Mouse (Mus musculus): ENCODE measurements at regions not wholly inside any gene's neighbourhood (a gene's known extent, or its start where the extent isn't known, plus 50 kb on each side); places are given as distances from the start of the nearest gene placed in this dataset.
A peak's percentile ranks its signal among the peaks of the same experiment; 100 is the strongest.

DNA sequence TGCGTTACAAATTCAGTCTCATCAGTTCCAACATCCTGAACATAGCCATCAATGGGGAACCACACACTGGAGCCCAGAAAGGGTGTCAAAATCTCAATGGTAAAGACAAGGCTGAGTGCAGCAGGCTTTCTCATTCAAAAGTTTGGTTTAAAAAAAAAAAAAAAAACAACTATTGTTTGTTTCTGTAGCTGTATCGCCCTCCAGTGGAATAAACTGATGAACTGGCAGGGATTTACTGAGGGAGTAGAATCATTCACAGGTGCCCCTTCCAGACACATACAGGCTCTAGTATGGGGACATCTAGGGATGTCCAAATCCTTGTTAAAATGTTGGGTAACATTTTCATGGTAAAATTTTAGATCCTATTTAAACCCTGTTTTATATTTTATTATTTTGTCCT is 361.6 kb upstream of the Lmcd1 start:
- peak; percentile 13 for DNase-seq (ENCODE audit: low spot score)

DNA sequence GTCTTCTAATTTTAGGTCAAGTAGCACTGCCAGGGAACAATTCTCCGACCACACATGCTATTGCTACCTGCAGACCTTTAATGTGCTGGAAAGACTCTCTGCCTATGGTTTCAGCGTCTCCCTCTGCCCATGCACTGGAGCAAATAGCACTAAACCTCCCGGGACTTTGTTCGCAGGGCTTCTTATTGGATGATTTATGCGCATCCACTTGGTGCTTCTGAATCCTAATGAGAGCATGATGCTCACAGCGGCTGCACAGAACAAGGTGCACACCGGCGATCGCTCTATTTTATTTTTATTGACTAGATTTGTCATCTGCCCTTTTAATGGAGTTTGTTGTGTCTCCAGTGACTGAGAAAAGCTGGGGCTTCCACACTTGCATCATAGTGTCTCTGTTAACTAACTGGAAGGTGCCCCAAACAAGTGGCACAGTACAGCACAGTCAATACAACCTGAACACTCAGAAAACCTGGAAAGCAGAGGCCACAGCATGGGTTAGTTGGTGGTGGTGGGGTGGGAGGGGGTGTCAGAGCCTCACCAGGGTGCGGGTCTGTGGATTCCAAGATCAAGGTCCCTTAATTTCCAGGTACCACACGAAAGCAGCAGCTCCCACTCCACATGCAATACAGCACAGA is 359.7 kb upstream of the Lmcd1 start:
- no peak for DNase-seq (ENCODE audit: low spot score)

DNA sequence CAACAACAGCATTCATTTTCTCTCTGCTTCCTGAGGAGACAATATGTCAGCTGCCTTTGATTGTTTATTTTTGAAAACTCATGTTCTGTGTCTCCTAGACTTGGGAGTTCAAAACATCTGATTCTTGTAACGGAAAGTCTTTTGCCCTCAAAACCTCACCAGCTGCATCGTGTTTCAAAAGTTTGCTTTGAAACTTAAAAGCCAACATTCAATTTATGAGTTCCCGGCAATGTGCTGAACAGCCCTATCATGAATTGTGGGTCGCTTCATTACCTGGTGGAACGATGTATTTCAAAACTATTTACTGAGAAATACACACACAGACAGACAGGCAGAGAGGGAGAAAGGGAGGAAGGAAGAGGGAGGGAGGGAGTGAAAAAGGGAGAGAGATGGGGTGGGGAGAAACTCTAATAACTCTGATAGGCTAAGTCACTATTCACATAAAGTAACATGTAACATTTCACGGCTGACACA is 356.3 kb upstream of the Lmcd1 start:
- DNase-seq (ENCODE audit: low spot score): no peak

DNA sequence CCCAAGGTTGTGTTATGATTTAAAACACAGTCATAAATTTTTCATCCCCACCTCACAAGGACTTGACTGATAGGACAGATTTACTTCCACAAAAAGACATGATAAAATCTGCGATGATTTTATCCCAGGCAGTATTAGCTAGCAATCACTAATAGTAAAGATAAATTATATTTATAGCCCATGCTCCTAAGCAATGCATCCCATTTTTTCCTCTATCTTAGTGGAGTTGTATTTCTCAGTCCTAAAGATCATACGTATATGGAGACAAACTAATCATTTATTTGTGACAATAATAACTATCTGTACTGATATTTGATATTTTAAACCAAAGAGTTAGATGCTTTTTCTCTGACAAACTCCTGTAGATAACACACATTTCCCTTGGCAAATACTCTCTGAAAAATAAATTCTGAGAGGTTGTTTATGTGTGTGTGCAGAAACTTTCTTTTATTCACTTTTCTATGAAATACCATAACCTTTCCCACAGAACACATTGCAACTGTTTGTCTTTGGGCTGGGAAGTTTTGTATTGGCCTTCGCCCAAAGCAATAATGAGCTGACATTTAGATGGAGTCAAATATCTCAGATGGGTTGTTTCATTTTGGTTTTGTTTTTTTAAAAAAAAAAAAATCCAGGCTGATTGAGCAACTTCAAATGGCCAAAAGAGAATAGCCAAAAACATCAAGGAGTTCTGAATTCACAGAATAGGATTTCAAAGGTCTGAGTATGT is 355.5 kb upstream of the Lmcd1 start:
- DNase-seq (ENCODE audit: low spot score): no peak

DNA sequence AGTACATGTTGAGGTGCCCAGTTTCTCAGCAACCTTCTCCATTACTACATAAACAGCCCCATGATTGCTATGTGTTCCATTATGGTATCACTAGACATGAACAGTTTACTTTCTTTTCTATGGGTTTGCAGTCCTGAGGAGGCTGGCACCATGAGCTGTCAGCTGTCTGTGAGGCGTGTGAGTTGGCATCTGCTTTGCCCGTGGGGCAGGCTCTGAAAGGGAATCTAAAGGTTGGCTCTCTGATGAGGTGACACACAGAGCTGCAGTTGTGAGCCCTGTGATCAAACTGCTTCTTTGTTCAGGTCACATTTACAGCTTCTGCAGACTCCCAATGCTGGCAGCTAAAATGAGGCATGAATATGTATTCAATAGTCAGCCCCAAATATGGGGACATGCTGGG is 341.0 kb upstream of the Lmcd1 start:
- no peak for DNase-seq (ENCODE audit: low spot score)

DNA sequence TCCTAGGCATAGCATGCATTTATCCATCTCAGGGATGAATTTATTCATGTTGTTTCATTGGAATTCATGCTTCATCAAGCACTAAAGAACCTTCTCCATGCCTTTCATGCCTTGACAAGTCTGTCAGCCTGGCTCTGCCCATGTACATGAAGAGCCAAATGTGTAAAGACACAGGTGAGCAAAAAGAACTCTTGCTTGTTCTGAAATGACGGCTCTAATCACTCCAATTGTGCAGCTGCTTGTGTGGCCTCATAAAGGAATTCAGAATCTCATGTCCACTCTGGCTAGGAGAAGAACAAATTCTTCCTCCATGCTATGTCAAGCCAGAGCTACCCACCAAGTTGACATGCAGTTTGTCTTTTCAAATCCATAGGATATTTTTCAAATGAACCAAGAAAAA is 319.2 kb upstream of the Lmcd1 start:
- DNase-seq (ENCODE audit: low spot score): no peak

DNA sequence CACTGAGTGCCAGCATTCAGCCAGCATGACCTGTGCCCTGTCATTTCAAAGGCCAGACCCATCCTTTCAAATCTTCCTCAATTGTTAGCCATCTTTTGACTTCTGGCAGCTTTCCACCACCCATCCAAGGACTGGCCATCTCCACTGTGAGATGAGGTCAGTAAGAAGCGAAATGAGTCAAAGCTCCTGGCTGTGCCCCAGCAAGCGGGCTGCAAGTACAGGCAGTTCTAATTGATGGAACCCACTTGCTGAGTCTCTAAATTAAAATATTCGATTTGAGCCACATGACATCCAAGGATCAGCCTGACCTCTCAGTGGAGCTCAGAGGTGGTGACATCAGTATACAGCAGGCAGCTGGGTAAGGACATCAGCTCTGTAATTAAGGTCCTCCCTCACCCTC is 307.8 kb upstream of the Lmcd1 start:
- no peak for DNase-seq (ENCODE audit: low spot score)

DNA sequence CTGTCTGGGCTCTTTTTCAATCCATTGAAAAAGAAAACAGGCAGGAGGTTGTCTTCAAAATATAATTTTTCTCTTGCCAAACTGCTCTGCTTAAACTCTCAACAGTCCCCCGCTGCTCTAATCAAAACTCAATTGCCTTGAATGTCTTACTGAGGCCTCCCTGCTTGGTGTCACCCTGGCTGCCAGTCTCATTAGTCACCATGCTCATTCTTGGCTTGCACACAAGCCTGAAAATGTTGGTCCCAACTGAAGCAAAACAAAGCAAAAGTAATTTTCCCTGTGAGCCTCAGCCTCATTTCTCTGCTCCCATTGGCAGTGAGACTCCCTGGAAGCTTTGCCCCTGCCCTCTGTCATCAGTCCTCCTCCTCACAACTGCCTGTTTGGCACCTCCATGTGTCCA is 288.1 kb upstream of the Lmcd1 start:
- no peak for DNase-seq (ENCODE audit: low spot score)

DNA sequence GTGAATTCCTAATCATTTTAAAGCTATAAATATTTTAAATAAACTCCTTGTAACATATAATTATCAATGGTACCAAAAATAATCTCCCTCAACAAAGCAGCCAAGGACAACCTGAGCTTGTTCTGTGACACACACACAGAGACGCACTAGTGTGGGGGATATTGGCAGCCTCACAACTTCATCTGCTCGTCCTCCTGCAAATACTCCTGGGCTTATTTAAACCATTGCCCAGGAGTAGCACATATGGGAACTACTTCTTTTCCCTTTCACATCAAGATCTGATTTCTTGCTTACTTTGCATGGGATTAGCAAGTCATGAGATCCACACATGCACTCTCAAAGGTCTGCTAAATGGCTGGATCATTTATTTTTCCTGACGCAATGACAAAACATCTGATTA is 277.7 kb upstream of the Lmcd1 start:
- no peak for DNase-seq (ENCODE audit: low spot score)

DNA sequence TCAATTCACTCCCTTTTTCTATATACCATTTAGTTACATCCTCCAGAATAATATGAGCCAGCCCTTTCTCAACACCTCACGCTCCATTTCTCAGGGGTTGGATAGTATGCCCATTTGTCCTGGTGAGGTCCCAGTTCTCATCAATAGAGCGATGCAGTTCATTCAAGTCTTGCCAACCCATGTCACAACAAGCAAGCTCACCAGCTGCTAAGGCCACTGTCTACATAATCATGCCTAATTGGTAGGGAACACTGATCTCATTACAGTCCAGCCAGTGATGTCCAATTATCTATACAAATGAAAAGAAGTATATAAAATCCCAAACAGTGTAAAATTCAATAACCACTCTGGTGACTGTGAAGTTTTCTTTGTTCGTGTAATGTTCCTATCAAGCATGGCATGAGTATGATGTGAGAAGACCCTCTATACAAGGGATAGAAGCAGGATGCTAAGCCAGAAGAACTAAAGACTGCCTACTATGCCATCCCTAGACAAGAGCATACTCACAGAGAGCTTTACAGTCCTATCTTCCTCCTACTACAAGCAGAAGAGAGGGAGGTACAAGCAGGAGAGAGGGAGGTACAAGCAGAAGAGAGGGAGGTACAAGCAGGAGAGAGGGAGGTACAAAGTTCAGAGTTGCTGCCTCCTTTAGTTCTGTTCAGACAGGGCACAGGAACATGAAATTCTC is 269.6 kb upstream of the Lmcd1 start:
- DNase-seq (ENCODE audit: low spot score): no peak

DNA sequence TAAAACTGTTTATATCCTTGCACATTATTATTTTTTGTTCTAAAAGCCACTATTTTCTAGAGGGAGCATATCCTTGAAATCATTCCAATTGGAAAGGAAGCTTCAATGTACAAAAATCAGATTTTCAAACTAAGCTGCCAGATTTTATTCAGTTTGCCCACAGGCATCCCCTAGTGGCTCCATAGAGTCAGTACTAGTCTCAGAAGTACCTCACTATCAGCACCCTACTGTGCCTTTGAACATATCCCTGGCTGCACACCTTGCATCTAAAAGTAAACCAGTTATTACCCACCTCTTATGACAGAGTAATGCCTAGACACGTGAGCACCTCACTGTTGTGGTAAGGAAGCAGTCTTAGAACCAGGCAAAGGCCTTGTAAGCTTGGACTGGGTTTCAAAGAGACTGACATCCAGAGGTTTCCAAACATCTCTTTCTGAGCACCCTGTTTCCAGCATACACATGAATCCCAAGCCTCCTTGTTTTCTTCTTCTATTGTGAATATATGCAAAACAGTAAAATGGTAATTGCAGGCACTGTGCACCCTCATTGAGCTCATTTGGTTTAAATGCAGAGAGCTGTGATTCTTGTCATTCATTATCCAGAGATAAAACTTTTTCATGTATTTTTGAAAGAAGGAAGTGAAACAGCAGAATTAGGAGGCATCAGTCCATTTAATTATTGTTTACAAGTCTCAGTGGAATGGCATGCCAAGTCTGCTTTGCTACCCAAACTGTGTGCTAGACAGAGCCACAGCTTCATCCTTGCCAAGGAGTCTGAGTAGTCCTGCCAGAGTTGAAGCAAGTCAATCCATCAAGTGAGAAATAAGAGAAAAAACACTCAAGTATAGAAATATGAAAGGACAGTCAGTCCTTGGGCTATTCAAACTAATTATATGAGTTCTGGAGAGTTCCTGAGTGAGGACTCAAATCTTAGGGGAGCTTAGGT is 247.0 kb upstream of the Lmcd1 start:
- DNase-seq (ENCODE audit: low spot score): no peak

DNA sequence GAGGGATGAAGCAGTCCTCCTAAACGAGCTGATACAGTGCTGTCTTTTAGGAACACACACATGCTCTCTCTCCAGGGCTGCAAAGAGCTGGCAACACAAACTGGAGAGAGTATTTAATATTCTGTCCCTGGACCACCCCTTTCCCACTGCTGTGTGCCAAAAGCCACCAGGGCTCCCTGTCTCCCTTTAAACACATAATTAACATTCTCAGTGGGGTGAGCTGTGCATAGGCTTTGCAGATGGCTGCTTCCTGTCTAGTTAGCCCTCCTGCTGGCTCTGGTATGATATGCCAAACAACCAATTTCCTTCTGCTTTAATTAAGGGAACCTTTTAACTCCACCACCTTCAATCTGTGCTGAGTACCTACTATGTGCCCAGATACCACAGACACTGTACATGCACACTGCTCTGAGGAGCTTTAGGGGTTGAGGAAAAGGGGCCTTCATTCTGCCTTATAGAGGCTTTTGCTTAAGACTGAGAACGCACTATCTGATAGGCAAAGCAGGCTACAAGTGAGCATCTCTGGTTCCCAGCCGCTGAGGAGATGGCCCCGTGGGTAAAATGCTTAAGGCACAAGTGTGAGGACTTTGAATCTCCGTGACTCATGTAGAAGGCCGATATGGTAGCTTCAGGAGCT is 222.9 kb upstream of the Lmcd1 start:
- no peak for DNase-seq (ENCODE audit: low spot score)

DNA sequence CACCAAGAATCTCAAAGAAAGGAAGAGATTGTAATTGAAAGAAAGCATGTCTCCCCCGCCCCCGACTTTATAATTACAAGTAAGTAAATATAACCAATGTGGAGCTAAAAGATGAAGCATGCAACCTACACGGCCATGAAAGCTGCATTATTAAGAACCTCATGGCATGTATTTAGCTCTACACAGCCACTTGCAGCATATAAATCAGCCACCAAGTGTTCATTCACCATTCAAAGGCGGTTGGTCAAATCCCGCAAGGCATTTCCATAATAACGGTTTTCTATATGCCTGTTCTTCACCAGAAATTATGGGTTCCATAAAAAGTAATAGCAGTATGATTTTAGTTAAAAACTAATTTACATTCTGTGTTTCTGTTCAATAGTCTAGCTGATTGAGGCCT is 221.4 kb upstream of the Lmcd1 start:
- DNase-seq (ENCODE audit: low spot score): no peak

DNA sequence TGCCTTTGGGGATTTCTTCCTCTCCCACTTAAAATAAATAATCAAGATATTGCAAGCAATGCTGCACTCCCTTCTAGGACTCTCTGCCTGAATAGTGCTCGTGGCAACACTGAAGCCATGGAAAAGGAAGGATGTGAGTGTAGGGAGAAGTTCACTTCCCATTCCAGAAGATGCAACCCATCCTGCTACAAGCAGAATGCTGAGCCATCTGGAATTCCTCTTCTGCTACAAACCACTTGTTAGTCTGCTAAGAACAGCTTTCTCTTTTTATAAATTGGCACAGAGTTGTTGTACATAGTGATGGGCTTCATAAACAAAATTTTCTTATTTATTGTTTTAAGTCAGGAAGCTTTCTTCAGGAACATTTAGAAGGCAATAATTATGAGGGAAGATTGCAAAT is 215.7 kb upstream of the Lmcd1 start:
- DNase-seq (ENCODE audit: low spot score): peak; percentile 22

DNA sequence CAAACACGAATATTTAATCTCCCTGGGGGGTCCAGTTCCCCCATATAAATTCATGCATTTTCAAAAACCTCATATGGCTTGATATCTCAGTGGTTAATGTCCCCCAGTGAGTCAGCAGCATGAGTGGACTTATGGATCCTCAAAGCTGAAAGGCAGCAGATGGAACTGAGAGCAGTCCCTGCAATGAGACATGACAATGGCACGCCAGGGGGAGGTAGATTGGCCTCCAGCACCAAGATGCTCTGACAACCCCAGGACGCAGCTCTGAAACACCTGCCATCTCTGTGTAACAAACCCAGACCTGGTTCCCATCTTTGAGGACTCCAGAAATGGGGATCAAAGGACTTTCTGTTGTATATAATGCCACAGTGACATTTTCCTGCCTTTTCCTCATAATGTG is 210.6 kb upstream of the Lmcd1 start:
- DNase-seq (ENCODE audit: low spot score): no peak

DNA sequence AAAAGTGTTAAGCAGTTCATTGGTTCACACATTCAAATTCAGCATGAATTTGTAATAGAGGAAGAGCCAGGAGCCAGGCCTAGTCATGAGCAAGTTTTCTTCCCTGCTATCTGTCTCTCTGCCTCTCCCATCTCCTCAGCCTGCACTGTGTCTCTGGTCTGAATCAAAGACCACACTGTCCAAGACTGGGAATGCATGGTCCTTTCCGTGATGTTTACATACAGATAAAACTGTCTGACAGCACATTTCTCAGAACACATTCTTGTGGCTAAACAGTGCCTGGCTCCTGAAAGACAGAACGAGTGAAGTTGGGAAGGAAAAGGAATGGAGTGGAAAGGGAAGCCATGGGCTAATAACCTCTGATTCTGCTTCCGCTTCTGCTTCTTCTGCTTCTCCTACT is 183.0 kb upstream of the Lmcd1 start:
- no peak for DNase-seq (ENCODE audit: low spot score)

DNA sequence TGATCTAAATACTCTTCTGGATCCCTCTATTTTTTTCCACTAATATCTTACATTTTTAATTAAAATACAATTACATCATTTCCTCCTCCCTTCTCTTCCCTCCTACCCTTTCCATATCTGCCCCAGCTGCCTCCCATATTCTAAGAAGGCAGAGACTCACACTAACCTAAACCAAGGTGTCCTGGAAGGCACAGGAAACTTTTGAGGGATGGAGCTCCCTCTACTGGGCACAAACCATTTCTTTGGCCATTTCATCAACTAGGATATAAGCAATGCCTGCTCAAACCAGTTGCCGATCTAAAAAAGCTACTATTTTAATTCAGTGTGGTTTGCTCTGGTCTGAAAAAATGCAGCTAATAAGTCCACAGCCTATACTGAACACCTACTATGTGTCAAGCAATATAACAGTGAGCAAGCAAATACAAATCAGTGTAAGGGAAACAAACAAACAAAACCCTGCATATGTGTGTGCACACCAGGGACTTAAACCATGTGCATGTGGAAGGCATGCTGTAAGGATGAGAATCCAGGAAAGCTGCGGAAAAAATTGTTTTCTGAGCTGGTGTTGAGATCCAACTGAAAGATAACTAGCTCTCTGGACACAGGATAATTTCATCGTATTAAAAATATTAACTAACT is 182.3 kb upstream of the Lmcd1 start:
- DNase-seq (ENCODE audit: low spot score): peak; percentile 52

DNA sequence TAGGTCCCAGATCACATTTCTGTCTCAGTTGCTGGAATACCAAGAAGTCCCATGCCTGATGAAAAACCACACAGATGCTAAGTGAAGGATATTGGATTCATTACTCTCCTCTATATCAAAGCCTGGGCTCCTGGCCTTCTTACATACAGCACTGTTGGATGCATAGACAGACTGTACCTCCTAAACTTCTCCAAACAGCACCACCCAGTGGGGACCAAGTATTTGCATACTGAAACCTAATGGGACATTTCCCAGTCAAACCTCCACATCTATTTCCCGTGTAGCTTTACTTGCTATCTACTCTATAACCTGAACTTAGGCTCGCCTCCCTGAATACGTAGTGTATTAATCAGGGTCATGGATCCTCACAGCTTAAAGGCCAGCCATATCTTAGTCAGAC is 180.3 kb upstream of the Lmcd1 start:
- DNase-seq (ENCODE audit: low spot score): no peak

DNA sequence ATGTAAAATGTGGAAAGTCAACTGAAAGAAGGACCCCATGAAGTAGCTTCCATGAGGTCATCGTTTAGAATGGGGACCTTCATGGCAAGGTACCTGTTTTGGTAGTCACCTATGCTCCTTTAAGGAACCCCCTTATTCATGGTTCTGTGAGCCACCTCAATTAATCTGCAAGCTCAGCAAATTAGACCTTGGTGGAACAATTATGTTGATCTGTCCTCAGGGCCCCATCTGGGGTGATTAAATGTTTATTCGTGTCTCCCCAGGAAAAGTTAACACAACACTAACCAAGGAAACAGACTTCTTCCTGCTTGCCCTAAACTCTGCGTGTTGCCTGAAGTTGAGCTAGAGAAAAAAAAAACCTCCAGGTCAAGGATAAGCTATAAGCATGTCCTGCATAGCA is 175.9 kb upstream of the Lmcd1 start:
- no peak for DNase-seq (ENCODE audit: low spot score)

DNA sequence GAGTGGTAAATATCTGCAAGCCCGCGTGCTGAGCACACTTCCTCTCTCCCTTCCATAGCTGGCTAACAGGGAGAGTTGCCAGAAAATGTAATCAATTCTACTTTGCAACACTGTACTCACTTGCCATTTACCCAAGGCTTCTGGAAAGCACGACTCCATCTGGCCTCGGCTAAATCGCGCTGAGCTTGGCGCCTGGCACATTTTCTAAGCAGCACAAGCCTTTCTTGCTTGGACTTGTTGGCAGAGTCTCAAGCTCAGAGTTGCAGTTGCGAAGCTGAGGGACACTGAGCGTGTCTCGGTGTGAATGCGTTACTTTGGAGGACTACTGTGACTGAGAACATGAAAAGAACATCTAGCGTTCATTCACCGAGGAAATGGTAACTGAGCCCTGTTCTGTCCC is 164.9 kb upstream of the Lmcd1 start:
- DNase-seq (ENCODE audit: low spot score): peak; percentile 29

DNA sequence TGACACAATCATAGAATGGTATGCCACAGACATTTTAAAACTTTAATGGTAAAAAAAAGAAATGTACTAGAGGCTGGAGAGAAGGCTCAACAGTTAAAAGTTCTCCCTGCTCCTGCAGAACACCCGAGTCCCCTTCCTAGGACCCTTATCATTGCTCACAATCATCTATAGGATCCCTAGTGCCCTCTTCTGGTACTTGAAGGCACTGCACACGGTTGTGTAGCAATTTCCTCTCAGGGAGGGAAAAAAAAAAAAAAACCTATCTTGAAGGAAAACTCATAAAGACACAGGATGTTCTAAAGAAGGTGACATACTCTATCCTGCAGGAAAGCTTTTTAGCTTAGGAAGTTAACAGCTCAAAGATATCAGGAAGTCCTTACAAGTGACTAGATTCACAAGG is 154.4 kb upstream of the Lmcd1 start:
- no peak for DNase-seq (ENCODE audit: low spot score)
